Mouse (Mus musculus): ENCODE measurements around the gene Mrpl1.

- no peak for TF ChIP-seq POLR2A (IDR thresholded peaks at IDR 0.05; ENCODE audit: control insufficient read depth, low read depth, low read length)
- no peak for TF ChIP-seq CTCF (IDR thresholded peaks at IDR 0.05; ENCODE audit: control insufficient read depth, insufficient read depth, insufficient replicate concordance, low read depth, low read length)
Measured at GRCm38 (mm10) chr5:96160467-96161262, 48.6 kb upstream of the Mrpl1 start.
